Mouse (Mus musculus) layer of hippocampus, adult 18-20 months (tissue): Measurements from ENCODE around the gene Ogfr. TPM values are rescaled to one million over a fixed set of nuclear protein-coding genes. Genes with fewer than 3 reads are reported as not detected.

ENCODE experiments used
- DNase-seq, 2 experiments: peaks; one replicate each; pipeline ENCODE4 v3.0.0; 2022; ENCODE audit warnings: low spot score in 2 of 2
- total RNA-seq, 2 experiments: library from RNA; stranded (reverse); gene quantifications; 2 replicates each; pipeline ENCODE4 v1.2.3; 2021

The Ogfr gene
- total RNA-seq, 2 experiments from 2014 or later = 35.5 to 37.1 TPM

DNA sequence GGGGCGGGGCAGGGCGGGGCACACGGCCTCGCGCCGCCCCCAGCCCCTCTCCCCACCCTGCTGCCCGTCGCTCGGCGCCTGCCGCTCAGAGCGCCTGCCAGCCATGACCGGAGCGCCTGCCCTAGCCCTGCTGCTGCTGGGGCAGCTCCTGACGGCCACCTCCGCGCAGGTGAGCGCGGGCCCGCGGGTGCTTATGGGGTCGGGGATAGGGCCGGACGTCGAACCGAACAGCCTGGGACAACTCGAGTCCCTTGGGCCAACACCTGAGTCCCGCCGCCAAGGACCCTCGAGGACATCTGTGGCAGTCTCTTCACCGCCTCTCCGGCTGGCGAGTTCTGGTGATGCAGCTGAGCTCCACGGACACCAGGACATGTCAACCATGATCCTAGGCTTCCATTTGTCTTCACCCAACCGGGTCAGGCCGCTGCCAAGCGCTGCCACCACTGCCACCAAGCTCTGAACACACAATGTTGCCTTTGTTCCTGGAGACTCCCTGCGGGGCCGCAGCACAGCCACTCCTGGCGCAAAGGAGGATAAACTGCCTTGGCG lies 9.2 kb downstream of the Ogfr start:
- peak in 1 of 2 experiments; percentile 22 for DNase-seq

DNA sequence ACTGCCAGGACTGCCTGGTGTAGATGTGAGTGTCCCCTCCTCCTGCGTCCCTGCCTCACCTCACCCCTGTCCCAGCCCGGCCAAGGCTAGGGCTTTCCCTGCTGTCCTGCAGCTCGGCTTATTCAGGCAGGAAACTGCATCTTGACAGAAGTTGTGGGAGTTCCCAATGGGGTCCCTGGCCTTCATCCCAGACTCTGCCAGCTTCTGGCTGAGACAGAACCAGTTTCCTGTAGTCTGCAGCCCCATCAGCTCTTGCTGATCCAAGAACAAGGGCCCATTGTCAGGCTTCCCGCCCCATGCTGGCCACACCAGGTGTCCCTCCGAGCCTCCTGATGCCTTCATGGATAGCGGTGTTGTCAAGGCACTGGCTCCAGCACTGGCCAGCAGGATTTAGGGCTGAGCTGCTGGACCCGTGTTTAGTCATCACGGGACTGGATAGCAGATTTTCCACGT lies 11.6 kb downstream of the Ogfr start:
- peak in 1 of 2 experiments; percentile 19 for DNase-seq

DNA sequence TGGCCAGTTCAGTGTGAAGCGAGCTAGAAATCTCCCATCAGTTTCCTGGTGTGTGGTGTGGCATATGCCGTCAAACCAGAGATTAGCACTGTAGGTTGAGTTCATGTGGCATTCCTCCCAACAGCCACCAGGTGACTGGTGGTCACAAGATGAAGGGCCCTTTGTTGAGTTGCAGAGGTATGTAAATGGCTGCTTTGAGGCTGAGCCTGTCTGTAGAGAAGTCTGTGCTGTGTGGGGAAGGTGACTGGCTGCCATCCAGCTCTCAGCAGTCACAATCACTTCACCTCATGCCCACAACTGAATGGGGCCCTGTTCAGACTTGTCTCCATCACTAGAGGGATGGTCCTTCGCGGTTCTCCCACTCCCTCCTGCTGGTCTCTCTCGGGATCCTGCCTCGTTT lies 15.7 kb downstream of the Ogfr start:
- DNase-seq = no peak

DNA sequence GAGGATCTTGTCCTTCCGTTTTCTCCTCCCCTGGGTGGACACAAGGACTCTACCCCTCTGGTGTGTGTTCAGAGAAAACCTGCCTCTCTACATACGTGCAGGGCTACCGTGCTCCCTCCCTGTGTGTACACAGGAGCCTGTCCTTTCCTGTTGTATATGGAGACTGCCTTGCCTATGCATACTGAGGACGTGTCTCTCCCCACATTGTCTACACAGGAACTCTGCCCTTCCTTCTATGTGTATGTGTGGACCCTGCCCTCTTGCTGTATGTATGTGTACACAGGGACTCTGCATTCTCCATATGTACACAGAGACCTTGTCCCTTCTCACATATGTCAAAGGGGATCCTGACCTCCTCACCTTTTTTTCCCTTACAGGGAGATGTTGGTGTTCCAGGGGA lies 21.2 kb downstream of the Ogfr start:
- no peak for DNase-seq

DNA sequence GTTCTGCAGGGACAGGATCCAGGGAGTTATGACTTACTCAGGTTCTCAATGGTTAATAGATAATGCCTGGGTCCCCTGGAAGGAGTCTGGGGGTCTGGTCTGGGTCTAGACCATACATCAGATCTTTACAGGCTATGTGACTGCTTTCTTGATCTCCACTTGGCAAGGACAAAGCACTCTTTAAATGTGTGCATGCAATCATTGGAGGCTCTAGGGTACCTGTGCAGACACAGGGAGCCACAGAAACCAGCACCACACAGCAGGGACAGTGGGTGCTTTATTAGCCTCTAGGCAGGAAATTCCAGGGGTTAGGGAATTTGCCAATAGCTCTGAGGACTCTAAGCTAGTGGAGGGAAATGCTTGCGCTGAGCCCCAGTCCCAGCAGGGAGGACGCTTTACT lies 22.8 kb downstream of the Ogfr start:
- no peak for DNase-seq

- no peak for DNase-seq
These were observed 52.8 kb downstream of the Ogfr start for GRCm38 (mm10) chr2:180641576-180642554.

GRCm38 (mm10) chr2:180642555-180643260 lies 53.7 kb downstream of the Ogfr start, which contains the start of gene Tcfl5:
Gene Tcfl5 (minus strand): TSS chr2:180642708.
- no peak for DNase-seq

GRCm38 (mm10) chr2:180643626-180644025 lies 54.6 kb downstream of the Ogfr start:
- DNase-seq = no peak

Other genes starting within 250 kb of the Ogfr start
- 1 to 10 TPM; 1.3 to 1.8 TPM for gene Slco4a1, start 133.0 kb upstream of the Ogfr start, total RNA-seq
- 1 to 10 TPM; 2.7 to 3.5 TPM for gene Ntsr1, start 89.3 kb upstream of the Ogfr start, total RNA-seq
- gene Mrgbp, start 7.9 kb upstream of the Ogfr start, total RNA-seq = 10 to 100 TPM; 19.5 to 20.1 TPM
- gene Col9a3, start 8.5 kb downstream of the Ogfr start, total RNA-seq = 1 to 10 TPM; 5.8 to 6.7 TPM
- under 1 TPM; 0.18 to 0.25 TPM for gene Tcfl5, start 53.5 kb downstream of the Ogfr start, total RNA-seq
- gene Dido1, start 120.8 kb downstream of the Ogfr start, total RNA-seq = 10 to 100 TPM; 53.2 to 54.6 TPM
- 10 to 100 TPM; 58.6 to 61.5 TPM for gene Gid8, start 120.9 kb downstream of the Ogfr start, total RNA-seq
- gene Slc17a9, start 136.0 kb downstream of the Ogfr start, total RNA-seq = under 1 TPM; 0.27 to 0.48 TPM
- not detected for gene Bhlhe23, start 187.7 kb downstream of the Ogfr start, total RNA-seq